Mouse (Mus musculus) adrenal gland, adult (tissue): ENCODE measurements at regions not wholly inside any gene's neighbourhood (a gene's known extent, or its start where the extent isn't known, plus 50 kb on each side); places are given as distances from the start of the nearest gene placed in this dataset.

Source experiments
- DNase-seq, 2 experiments: peaks; one replicate each; pipeline ENCODE4 v3.0.0; 2022 to 2023; ENCODE audit warnings: low spot score in 1 of 2; ENCODE audit not compliant: inconsistent age in 2 of 2

GRCm38 (mm10) chr10:68606848-68607247, 65.2 kb upstream of the Cabcoco1 start:
- DNase-seq, result no peak

- DNase-seq, result peak; percentile 40 to 81
Observed at GRCm38 (mm10) chr10:68611906-68612305, 70.2 kb upstream of the Cabcoco1 start.

- no peak for DNase-seq
Observed at GRCm38 (mm10) chr10:68612727-68613126, 71.0 kb upstream of the Cabcoco1 start.

- DNase-seq, result no peak
Observed at GRCm38 (mm10) chr10:68623786-68624185, 82.1 kb upstream of the Cabcoco1 start.

DNA sequence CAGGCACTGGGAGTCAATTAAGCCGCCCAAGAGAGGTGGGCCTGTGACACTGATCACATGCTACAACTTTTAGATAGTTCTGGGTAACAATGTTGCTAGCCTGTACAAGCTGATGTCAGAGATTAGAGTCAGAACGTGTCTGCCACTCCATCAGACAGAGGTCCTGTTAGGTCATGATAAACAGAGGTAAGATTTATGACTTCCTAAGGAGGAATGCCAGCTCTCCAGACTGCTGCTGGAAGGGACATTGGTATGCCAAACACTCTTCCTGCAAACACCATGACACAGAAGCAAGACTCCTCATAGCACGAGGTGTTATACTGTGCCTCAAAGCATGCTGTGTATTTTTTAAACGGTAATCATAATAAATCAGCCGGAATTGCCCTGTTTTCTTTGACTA, 83.6 kb upstream of the Cabcoco1 start:
- DNase-seq, result no peak

- DNase-seq, result peak in 1 of 2 experiments; percentile 32
Observed at GRCm38 (mm10) chr10:68625752-68626151, 84.1 kb upstream of the Cabcoco1 start.

GRCm38 (mm10) chr10:68629486-68629885, 87.8 kb upstream of the Cabcoco1 start:
- no peak for DNase-seq

GRCm38 (mm10) chr10:68633180-68633579, 90.3 kb upstream of the Tmem26 start:
- no peak for DNase-seq

DNA sequence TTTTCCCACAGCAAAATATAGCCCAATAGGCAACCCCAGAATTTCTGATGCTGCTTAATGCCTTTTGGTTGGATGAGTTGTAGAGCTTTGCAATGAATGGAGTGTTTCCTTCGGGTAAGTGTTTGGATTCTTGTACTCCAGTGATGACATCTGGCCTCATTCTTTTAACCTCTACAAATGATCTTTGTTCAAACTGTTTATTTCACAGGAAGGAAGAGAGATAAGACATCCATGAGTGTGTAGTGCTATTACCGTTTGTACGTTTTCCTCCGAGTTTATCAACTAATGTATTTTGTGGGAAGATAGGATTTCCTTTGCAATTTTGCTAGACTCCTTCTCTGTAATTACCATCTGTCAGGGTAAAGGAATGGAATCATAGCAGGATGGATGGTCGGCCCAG, 70.7 kb upstream of the Tmem26 start:
- DNase-seq, result no peak

DNA sequence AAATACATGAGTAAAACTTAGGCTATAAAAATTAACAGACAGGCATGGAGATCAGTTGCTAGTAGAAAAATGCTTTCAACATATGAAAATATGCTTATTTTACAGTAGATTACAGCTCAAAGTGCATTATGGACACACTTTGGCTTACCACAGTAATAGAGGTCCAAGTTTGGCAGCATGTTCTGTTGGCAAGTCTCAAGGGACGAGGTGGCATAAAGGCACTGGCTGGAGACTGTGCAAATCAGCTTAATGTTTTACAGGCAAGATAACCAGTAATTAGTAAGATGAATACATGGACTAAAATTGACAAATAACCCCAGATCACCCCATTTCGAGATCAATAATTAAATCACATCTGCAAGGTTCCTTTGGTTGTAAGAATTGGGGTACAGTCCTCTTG, 68.0 kb upstream of the Tmem26 start:
- DNase-seq, result no peak

- no peak for DNase-seq
Observed at GRCm38 (mm10) chr10:68666094-68666493, 57.4 kb upstream of the Tmem26 start.

GRCm38 (mm10) chr10:68669330-68669729, 54.1 kb upstream of the Tmem26 start:
- DNase-seq, result no peak

- no peak for DNase-seq
Observed at GRCm38 (mm10) chr10:68669992-68670391, 53.5 kb upstream of the Tmem26 start.

DNA sequence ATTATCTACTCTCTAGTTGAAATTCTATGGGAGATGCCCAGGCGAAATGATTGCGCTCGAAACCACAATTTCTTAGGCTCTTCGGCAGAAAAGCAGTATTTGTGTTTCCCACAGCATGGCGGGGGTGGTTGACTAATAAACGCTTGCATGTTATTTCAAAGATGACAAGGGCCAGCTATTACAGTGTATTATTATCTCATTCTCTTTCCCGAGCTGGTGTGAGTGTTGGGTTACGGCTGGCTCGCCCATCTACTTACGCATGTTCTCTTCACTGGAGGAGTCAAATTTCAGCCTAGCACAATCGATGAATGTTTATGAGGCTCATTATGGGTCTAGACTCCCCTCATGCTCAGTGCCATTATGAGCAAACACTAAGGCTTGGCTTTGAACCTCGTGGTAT, 51.2 kb upstream of the Tmem26 start:
- no peak for DNase-seq

DNA sequence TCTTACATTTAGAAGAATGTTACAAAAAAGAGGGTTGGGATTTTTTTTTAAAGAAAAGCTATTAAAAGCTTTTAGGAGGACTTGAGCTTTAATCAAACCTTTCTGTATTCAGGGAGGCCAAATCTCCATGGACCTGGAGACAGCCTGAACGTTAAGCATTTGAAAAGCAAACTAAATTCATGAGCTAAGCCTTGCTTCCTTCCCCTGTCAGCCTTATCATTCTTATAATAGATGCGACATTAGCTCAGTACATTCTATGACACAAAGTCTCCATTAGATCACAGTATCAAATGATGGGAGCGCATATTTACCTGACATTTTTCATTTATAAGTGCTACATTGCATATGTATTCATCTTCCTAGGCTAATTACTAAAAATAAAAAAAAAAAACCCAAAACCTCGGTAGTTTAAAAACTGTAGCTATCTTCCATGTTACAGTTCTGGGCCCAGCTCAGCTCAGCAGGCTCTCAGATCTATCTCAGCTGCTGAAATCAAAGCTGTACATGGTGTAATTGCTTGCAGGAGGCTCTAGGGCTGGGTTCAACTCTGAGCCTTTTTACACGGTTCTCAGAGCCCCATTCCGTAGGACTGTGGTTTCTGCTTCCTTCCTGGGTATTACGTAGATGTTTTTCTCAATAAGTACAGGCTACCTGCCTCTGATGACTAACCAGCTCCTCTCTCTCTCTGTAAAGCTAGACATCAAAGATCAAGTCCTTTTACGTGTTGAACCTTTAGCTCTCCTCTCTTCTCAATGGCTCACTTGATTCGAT, 50.2 kb upstream of the Tmem26 start:
- no peak for DNase-seq
